Mouse (Mus musculus) cerebellum, adult 11 months (tissue): ENCODE measurements at regions not wholly inside any gene's neighbourhood (a gene's known extent, or its start where the extent isn't known, plus 50 kb on each side); places are given as distances from the start of the nearest gene placed in this dataset.

Experiments used
- DNase-seq: peaks from one replicate; pipeline ENCODE4 v3.0.0; 2022

- DNase-seq: no peak
These were observed 63.9 kb upstream of the Cpsf6 start for GRCm38 (mm10) chr10:117443426-117444350.

- DNase-seq: no peak
These were observed 62.4 kb upstream of the Cpsf6 start for GRCm38 (mm10) chr10:117441979-117442803.

GRCm38 (mm10) chr10:117441121-117441978, 61.5 kb upstream of the Cpsf6 start:
- DNase-seq: no peak

- no peak for DNase-seq
These were observed 60.6 kb upstream of the Cpsf6 start for GRCm38 (mm10) chr10:117440225-117440976.

GRCm38 (mm10) chr10:117439206-117440110, 59.6 kb upstream of the Cpsf6 start:
- no peak for DNase-seq

GRCm38 (mm10) chr10:117438614-117439193, 58.9 kb upstream of the Cpsf6 start:
- DNase-seq: no peak

GRCm38 (mm10) chr10:117437970-117438369, 58.2 kb upstream of the Cpsf6 start:
- DNase-seq: no peak

GRCm38 (mm10) chr10:117436875-117437715, 57.3 kb upstream of the Cpsf6 start:
- DNase-seq: peak; percentile 35

- DNase-seq: no peak
These were observed 56.6 kb upstream of the Cpsf6 start for GRCm38 (mm10) chr10:117436308-117436874.

GRCm38 (mm10) chr10:117435734-117436121, 55.9 kb upstream of the Cpsf6 start:
- no peak for DNase-seq

- peak; percentile 83 for DNase-seq
These were observed 55.3 kb upstream of the Cpsf6 start for GRCm38 (mm10) chr10:117434871-117435733.

- no peak for DNase-seq
These were observed 54.6 kb upstream of the Cpsf6 start for GRCm38 (mm10) chr10:117434293-117434842.

- no peak for DNase-seq
These were observed 53.9 kb upstream of the Cpsf6 start for GRCm38 (mm10) chr10:117433547-117434292.

- no peak for DNase-seq
These were observed 53.2 kb upstream of the Cpsf6 start for GRCm38 (mm10) chr10:117432871-117433546.

- DNase-seq: peak; percentile 49
These were observed 52.6 kb upstream of the Cpsf6 start for GRCm38 (mm10) chr10:117432415-117432814.

GRCm38 (mm10) chr10:117431850-117432249, 52.0 kb upstream of the Cpsf6 start:
- DNase-seq: no peak
